Mouse (Mus musculus) G1E (cell line): Measurements from ENCODE around the gene Nxpe4.

Experiments used
- CTCF ChIP-seq: IDR thresholded peaks from 2 replicates; pipeline ENCODE4 v1.5.1; 2012; ENCODE audit warnings: low read depth, low read length, inconsistent platforms, mixed read lengths
- GATA1 ChIP-seq: IDR thresholded peaks from 2 replicates; pipeline ENCODE4 v1.6.1; 2012; ENCODE audit warnings: borderline replicate concordance, low read length, inconsistent platforms, mixed read lengths
- GATA2 ChIP-seq: IDR thresholded peaks from 2 replicates; pipeline ENCODE4 v1.6.1; 2012; ENCODE audit warnings: low read depth, low read length, inconsistent platforms, borderline replicate concordance
- POLR2AphosphoS5 ChIP-seq: IDR thresholded peaks from 2 replicates; pipeline ENCODE4 v1.6.1; 2012; ENCODE audit warnings: low read depth, low read length, inconsistent platforms; ENCODE audit not compliant: insufficient replicate concordance

- TF ChIP-seq CTCF (no peak), POLR2AphosphoS5 (no peak), GATA1 (no peak), GATA2 (no peak)
Observed at GRCm38 (mm10) chr9:48239461-48239860, 77.6 kb downstream of the Nxpe4 start.
